Mouse (Mus musculus): ENCODE measurements around the gene Igsf9b. TPM values are rescaled to one million over a fixed set of nuclear protein-coding genes. Genes with fewer than 3 reads are reported as not detected.

Gene Igsf9b
- total RNA-seq, 2 experiments from 2014 or later, result 7.2 to 8.6 TPM

- intact Hi-C loops (cut with DNase I), result loop anchor here (5.0 to 10.0 kb wide), 3 partner anchors 39 to 214 kb away; no protein-coding TSS in a partner anchor
- no peak for DNase-seq (ENCODE audit: low spot score)
Observed at GRCm38 (mm10) chr9:27288442-27288841, 10.6 kb upstream of the Igsf9b start.

DNA sequence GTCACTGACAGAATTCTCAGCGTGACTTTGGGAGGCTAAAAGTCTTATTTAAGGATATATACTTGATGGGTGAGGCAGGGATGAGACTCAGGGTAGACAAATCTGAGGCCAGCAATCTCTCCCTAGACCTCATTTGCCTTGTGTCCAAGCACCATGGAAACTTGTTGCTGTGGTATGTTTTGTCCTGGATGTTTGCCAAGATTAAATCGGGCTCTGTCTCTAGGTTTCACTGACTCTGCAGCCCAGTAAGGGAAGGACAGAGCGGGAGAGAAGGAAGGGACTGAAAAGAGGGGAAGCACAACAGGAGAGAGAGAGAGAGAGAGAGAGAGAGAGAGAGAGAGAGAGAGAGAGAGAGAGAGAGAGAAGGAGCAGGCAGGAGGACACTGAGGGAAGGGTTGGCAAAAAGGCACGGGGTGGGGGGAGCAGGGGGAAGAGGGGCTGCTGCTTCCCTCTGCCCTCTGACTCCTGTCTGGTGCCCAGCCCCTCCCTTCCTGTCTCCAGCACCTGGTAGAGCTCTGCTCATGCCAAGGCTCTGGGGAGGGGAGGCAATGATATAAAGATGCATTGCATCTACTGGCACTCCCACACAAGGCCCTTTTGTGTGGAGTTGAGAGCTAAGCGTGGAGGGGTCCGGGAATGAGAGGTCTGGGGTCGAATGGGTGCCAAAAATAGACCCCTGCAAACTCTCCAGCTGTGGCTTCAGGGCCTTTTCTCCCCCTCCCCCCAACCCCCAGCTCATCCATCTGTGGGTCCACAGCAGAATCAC is 9.3 kb upstream of the Igsf9b start:
- intact Hi-C loops (cut with DNase I), result loop anchor here (5.0 to 10.0 kb wide), 3 partner anchors 38 to 215 kb away; no protein-coding TSS in a partner anchor
- no peak for DNase-seq (ENCODE audit: low spot score)

GRCm38 (mm10) chr9:27294380-27294779 is 4.6 kb upstream of the Igsf9b start:
- DNase-seq (ENCODE audit: low spot score), result no peak
- intact Hi-C loops (cut with DNase I), result no loop called here

- no peak for DNase-seq (ENCODE audit: low spot score)
- intact Hi-C loops (cut with DNase I), result no loop called here
Observed at GRCm38 (mm10) chr9:27299286-27300187, 533 bp downstream of the Igsf9b start.

DNA sequence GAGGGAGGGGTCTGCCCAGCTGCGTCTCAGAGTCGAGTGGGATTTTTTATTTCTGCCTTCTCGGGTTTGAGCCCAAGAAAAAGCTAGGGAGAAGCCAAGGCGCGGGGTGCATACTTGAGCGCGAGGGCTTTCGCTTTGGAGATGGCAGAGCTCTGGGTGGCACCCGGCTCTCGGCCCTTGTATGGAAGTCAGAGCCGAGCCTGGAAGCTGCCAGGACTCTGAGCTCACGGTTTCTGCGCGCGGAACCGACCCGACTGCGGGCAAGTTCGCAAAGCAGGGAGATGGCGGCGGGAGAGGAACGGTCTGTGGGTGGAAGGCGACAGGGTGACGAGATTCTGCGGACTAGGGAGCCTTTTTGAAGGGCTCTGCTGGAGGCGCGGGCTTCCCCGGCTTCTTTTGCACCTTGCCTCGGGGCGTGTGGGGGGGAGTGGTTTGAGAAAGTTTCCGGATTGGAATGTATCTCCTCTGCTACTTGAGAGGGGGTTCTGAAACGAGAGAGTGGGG is 1.2 kb downstream of the Igsf9b start:
- intact Hi-C loops (cut with DNase I), result no loop called here
- no peak for DNase-seq (ENCODE audit: low spot score)

- no peak for DNase-seq (ENCODE audit: low spot score)
- intact Hi-C loops (cut with DNase I), result no loop called here
Observed at GRCm38 (mm10) chr9:27300698-27301097, 1.7 kb downstream of the Igsf9b start.

DNA sequence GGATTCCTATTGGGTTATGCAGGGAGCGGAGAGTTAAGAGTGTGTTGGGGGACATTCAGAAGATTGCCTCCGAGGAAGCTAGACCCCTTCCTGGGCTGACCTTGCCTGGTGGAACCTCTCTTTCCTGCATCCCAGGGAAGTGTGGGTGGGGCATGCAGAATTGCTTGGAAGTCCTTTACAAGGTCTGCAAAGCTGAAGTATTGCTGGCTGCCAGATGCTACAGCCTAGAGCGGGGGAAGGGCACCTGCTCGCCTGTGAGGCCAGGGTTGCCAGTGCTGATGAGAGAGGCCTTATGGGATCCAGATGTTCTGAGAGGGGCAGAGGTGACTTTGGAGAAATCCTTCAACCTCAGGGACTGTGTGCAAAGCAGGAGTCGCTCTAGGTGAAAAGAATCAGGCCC is 2.5 kb downstream of the Igsf9b start:
- intact Hi-C loops (cut with DNase I), result no loop called here
- no peak for DNase-seq (ENCODE audit: low spot score)

- intact Hi-C loops (cut with DNase I), result no loop called here
- no peak for DNase-seq (ENCODE audit: low spot score)
Observed at GRCm38 (mm10) chr9:27302291-27302690, 3.3 kb downstream of the Igsf9b start.

- DNase-seq (ENCODE audit: low spot score), result no peak
- intact Hi-C loops (cut with DNase I), result no loop called here
Observed at GRCm38 (mm10) chr9:27303571-27304484, 4.8 kb downstream of the Igsf9b start.

DNA sequence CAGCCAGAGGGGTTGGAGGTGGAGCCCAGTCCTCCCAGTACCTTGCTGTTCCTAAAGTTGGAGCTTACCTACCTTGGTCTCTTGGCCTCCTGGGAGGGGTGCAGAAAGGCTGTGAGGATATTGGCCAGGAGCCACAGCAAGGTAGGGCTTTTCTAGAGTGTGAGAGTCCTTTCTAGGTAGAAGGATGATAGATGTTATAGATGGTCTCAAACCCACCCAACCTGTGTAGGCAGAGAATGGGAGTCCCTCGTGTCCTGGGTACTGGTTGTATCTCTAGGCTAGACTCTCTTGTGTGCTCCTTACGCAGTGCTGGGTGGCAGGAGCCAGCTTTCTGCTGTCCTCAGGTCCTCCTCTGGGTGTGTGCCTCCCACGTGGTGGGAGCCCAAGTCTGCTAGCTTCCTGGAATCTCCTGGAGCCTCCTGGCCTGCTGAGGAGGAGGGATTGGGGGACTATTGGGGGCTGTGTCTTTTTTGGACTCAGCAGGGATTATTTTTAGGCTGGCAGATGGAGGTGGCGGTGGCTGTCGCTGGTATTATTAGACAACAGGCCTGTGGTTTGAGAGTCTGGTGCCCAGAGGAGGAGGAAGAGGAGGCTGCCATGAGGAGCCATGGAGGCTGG is 5.6 kb downstream of the Igsf9b start:
- intact Hi-C loops (cut with DNase I), result no loop called here
- no peak for DNase-seq (ENCODE audit: low spot score)

- intact Hi-C loops (cut with DNase I), result no loop called here
- no peak for DNase-seq (ENCODE audit: low spot score)
Observed at GRCm38 (mm10) chr9:27305502-27305901, 6.5 kb downstream of the Igsf9b start.

DNA sequence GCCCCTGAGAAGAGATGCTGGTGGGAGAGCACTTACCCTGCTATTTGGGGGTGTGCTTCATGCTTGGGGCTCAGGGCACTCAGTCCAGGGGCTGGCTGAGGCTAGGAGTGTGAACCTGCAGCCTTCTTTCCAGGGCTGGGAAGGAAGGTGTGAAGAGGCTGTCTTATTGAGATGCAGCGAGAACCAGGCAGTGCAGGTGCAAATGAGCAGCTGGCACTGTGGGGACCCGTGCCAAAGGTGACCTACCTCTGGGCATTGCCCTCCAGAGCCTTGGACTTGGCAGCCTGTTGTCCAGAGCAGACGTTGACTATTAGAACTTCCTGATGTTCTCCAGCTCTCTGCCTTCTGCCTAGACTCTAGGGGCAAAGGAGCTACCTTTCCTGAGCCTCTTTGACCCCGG is 7.6 kb downstream of the Igsf9b start:
- DNase-seq (ENCODE audit: low spot score), result no peak
- intact Hi-C loops (cut with DNase I), result no loop called here

DNA sequence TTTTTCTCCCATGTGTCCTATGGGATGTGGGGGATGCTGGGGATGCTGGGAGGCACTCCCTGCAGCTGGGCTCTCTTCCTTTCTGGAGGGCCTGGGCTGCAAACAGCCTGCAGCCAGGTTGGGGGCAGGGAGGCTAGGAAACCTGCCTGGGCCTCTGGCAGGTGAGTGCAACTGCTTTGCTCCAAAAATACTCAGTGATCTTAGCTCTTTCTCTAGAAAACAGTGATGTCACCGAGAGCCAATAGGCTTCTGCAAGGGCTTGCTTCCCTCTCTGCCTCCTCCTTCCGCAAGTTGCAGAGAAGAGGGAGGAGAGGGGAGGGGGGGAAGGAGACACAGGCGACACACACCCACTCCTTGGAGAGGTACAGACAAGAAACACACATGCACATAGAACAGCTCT is 8.3 kb downstream of the Igsf9b start:
- DNase-seq (ENCODE audit: low spot score), result no peak
- intact Hi-C loops (cut with DNase I), result no loop called here

DNA sequence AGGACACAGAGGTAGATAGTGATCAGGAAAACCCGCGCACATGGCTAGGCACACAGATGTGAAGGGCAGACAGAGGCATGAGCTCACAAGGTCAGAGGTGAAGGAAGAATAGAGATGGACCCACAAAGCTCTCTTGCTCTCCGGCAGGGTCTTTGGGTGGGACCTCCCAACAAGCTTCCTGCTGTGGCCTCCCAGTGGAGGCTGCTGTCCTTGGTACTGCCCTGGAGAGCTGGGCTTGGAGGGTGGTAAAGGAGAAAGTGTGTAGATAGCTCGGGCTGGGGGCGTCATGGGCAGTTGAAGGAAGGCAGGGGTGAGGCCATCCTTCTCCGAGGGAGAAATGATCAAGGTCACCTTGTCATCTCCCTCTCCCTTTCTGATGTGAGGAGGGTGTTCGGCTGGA is 9.0 kb downstream of the Igsf9b start:
- intact Hi-C loops (cut with DNase I), result no loop called here

DNA sequence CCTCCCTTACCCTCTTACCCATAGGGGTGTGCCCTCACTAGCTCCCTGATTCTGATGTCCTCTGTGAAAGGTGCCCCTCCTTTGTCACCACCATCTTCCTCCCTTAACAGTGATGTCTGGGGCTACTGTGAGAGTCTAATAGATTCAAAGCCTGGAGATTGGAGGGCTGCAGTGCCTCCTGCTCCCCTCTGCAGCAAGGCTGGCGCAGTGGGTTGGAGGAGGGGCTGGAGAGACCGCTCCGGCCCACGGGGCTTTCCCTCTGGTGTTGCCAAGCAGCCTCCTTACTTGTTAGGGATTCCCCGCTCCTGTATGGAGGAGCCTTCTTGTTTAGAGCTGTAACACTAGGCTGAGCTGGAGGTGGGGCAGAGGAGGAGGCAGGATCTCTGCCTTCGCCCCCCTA is 9.6 kb downstream of the Igsf9b start:
- intact Hi-C loops (cut with DNase I), result no loop called here
- no peak for DNase-seq (ENCODE audit: low spot score)

More for the DNA sequence above, 9.0 kb downstream of the Igsf9b start:
- DNase-seq (ENCODE audit: low spot score), result no peak

DNA sequence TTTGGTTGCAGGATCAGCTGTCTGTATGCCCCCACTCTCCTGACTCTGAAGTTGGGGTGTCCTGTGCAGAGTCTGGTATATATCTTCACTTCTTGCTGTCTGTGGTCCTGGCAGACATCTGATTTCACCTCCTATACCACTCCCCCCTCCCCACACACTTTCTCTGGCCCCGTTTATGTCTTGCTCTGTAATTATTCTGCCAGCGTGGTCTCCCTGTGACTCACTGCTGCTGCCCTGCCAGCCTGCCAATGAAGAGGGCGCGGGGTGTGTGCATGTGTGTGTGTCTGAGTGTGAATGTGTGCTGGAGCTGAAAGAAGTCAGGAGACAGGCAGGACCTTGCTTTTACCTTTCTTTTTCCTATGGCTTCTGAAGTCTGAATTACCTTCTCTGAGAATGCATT is 11.0 kb downstream of the Igsf9b start:
- intact Hi-C loops (cut with DNase I), result no loop called here

GRCm38 (mm10) chr9:27313427-27313826 is 14.4 kb downstream of the Igsf9b start:
- DNase-seq (ENCODE audit: low spot score), result no peak
- intact Hi-C loops (cut with DNase I), result no loop called here

More for the DNA sequence above, 11.0 kb downstream of the Igsf9b start:
- no peak for DNase-seq (ENCODE audit: low spot score)

DNA sequence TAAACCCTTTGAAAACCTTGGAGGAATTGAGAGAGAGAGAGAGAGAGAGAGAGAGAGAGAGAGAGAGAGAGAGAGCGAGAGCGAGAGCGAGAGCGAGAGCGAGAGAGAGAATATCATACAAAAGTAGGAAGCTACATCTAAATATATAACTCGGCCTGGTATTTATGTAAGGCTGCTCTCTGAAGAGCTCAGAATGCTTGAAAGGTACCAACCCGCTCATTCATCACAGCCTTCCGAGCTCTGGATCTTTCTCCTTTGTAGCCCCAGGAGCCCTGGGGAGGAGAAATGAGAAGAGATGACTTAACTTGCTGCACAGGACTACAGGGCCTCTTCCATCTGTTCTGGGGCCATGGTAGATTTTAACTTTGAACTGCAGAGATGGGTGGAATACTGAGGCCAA is 22.3 kb downstream of the Igsf9b start:
- intact Hi-C loops (cut with DNase I), result no loop called here

GRCm38 (mm10) chr9:27322277-27322676 is 23.3 kb downstream of the Igsf9b start:
- intact Hi-C loops (cut with DNase I), result no loop called here
- no peak for DNase-seq (ENCODE audit: low spot score)

More for the DNA sequence above, 22.3 kb downstream of the Igsf9b start:
- no peak for DNase-seq (ENCODE audit: low spot score)
